ENCODE assay signal across 39 mouse cellular contexts in genomic region chr9:24789396-24789795, GRCm38 (mm10). TPM values are rescaled to one million over a fixed set of nuclear protein-coding genes. Genes with fewer than 3 reads are reported as not detected.
"Had no signal": no experiment of that assay in that cellular context is flagged by ENCODE, and none has a peak within 500 bp of the region (broad histone marks: within the 10 kb centered on the region; RNA-seq: fewer than 3 reads in every experiment).

No protein-coding gene starts in this region.

- H3K36me3 ChIP-seq: limb, embryonic 10.5 days; limb, embryonic 12.5 days; limb, embryonic 13.5 days; limb, embryonic 15.5 days; liver, embryonic 12.5 days; liver, embryonic 13.5 days; liver, embryonic 15.5 days; lung, embryonic 15.5 days; midbrain, embryonic 10.5 days; midbrain, embryonic 12.5 days; midbrain, embryonic 15.5 days had no signal

- H3K4me1 ChIP-seq: limb, embryonic 10.5 days; limb, embryonic 12.5 days; limb, embryonic 13.5 days; limb, embryonic 15.5 days; liver, embryonic 12.5 days; liver, embryonic 13.5 days; liver, embryonic 15.5 days; lung, embryonic 15.5 days; megakaryocyte, embryonic 14.5 days; midbrain, embryonic 10.5 days; midbrain, embryonic 12.5 days; midbrain, embryonic 15.5 days had no signal

- H3K27me3 ChIP-seq: limb, embryonic 12.5 days; limb, embryonic 13.5 days; limb, embryonic 15.5 days; liver, embryonic 12.5 days; liver, embryonic 13.5 days; liver, embryonic 15.5 days; lung, embryonic 15.5 days; megakaryocyte, embryonic 14.5 days; midbrain, embryonic 12.5 days; midbrain, embryonic 15.5 days had no signal

- H3K9me3 ChIP-seq: limb, embryonic 10.5 days; limb, embryonic 12.5 days; limb, embryonic 13.5 days; limb, embryonic 15.5 days; liver, embryonic 12.5 days; liver, embryonic 13.5 days; liver, embryonic 15.5 days; lung, embryonic 15.5 days; megakaryocyte, embryonic 14.5 days; midbrain, embryonic 10.5 days; midbrain, embryonic 12.5 days; midbrain, embryonic 15.5 days had no signal

- H3K27ac ChIP-seq: left cerebral cortex, adult 2 months; limb, embryonic 10.5 days; limb, embryonic 12.5 days; limb, embryonic 13.5 days; limb, embryonic 15.5 days; liver, embryonic 12.5 days; liver, embryonic 13.5 days; liver, embryonic 14.5 days; liver, embryonic 15.5 days; lung, embryonic 15.5 days; macrophage; midbrain, embryonic 10.5 days; midbrain, embryonic 12.5 days; midbrain, embryonic 15.5 days had no signal

- H3K4me2 ChIP-seq: limb, embryonic 12.5 days; limb, embryonic 13.5 days; limb, embryonic 15.5 days; liver, embryonic 11.5 days; liver, embryonic 12.5 days; liver, embryonic 13.5 days; liver, embryonic 15.5 days; lung, embryonic 14.5 days; lung, embryonic 15.5 days; midbrain, embryonic 11.5 days; midbrain, embryonic 12.5 days; midbrain, embryonic 15.5 days had no signal

- H3K4me3 ChIP-seq: left cerebral cortex, adult 2 months; limb, embryonic 10.5 days; limb, embryonic 12.5 days; limb, embryonic 13.5 days; limb, embryonic 15.5 days; liver, embryonic 12.5 days; liver, embryonic 13.5 days; liver, embryonic 15.5 days; lung, embryonic 15.5 days; megakaryocyte, embryonic 14.5 days; midbrain, embryonic 10.5 days; midbrain, embryonic 12.5 days; midbrain, embryonic 15.5 days; myocyte had no signal

- DNase-seq: left cerebral cortex, postnatal 4 days; liver; liver, embryonic 13.5 days; liver, postnatal 0 days; lung, adult 18-20 months; lung, adult 2 months; lung, embryonic 14.5 days; lung, postnatal 10 days; lung, postnatal 14 days; lung, postnatal 36 days; lung, postnatal 4 days; midbrain, embryonic 14.5 days had no signal

- H3K9ac ChIP-seq: limb, embryonic 12.5 days; limb, embryonic 13.5 days; limb, embryonic 15.5 days; liver, embryonic 12.5 days; liver, embryonic 13.5 days; liver, embryonic 14.5 days; liver, embryonic 15.5 days; liver, postnatal 0 days; lung, embryonic 14.5 days; lung, embryonic 15.5 days; midbrain, embryonic 12.5 days; midbrain, embryonic 15.5 days had no signal

- ATAC-seq: liver, embryonic 12.5 days; liver, postnatal 0 days; lung, postnatal 0 days; midbrain, embryonic 15.5 days; midbrain, embryonic 16.5 days had no signal

RNA-seq across cellular contexts. Expression of gene Tbx20, which starts 15.3 kb away (rescaled TPM):
- total RNA-seq: left cerebral cortex, adult 2 months; left cerebral cortex, postnatal 10 days; left cerebral cortex, postnatal 14 days; left cerebral cortex, postnatal 25 days; left cerebral cortex, postnatal 36 days; left cerebral cortex, postnatal 4 days; megakaryocyte progenitor cell, adult 5-6 weeks; megakaryocyte, adult 5-6 weeks; megakaryocyte-erythroid progenitor cell, adult 5-6 weeks; monocyte, adult 5-6 weeks had no signal
- polyA plus RNA-seq: limb, embryonic 12.5 days; limb, embryonic 13.5 days; limb, embryonic 15.5 days; macrophage; midbrain, embryonic 14.5 days; myocyte had no signal
